Mouse (Mus musculus) kidney, embryonic 14.5 days (tissue): ENCODE results near the gene Fbxl13. TPM values are rescaled to one million over a fixed set of nuclear protein-coding genes. Genes with fewer than 3 reads are reported as not detected.

ENCODE experiments used
- ATAC-seq: fragments of 200-750 bp; cut with Nextera tagmentation; 2 replicates; pipeline ENCODE4 v1.8.0; 2017; ENCODE audit warnings: moderate number of reproducible peaks, mild to moderate bottlenecking, moderate TSS enrichment, moderate library complexity; ENCODE audit not compliant: low FRiP score, low TSS enrichment
- H3K27ac ChIP-seq: fragments of 300-500 bp; sonication (generic); 2 replicates; pipeline ENCODE4 v1.5.1; 2014; ENCODE audit warnings: low read depth, mild to moderate bottlenecking, low read length, moderate library complexity, mixed read lengths
- H3K27me3 ChIP-seq: fragments of 300-500 bp; sonication (generic); 2 replicates; pipeline ENCODE4 v1.6.1; 2014; ENCODE audit warnings: mild to moderate bottlenecking, low read length; ENCODE audit not compliant: control insufficient read depth, insufficient read depth
- H3K36me3 ChIP-seq: fragments of 300-500 bp; sonication (generic); 2 replicates; pipeline ENCODE4 v1.6.1; 2014; ENCODE audit warnings: low read length, mixed read lengths; ENCODE audit not compliant: control insufficient read depth, insufficient read depth
- H3K4me1 ChIP-seq: fragments of 300-500 bp; sonication (generic); 2 replicates; pipeline ENCODE4 v1.6.1; 2014; ENCODE audit warnings: low read length, mixed read lengths; ENCODE audit not compliant: control insufficient read depth, insufficient read depth
- H3K4me2 ChIP-seq: fragments of 300-500 bp; sonication (generic); replicated peaks from 2 replicates; pipeline ENCODE4 v1.6.1; 2014; ENCODE audit warnings: low read depth, mild to moderate bottlenecking, low read length
- H3K4me3 ChIP-seq: fragments of 300-500 bp; sonication (generic); 2 replicates; pipeline ENCODE4 v1.5.1; 2014; ENCODE audit warnings: mild to moderate bottlenecking, low read length
- H3K9ac ChIP-seq: fragments of 300-500 bp; sonication (generic); 2 replicates; pipeline ENCODE4 v1.6.1; 2014; ENCODE audit warnings: low read depth, mild to moderate bottlenecking, low read length, moderate library complexity
- H3K9me3 ChIP-seq: fragments of 300-500 bp; sonication (generic); 2 replicates; pipeline ENCODE4 v1.6.1; 2016; ENCODE audit warnings: low read length; ENCODE audit not compliant: control insufficient read depth
- WGBS: fragments of 180-500 bp; shearing (Covaris S2); extraction: QIAGEN DNeasy Blood & Tissue Kit; methylation state at CpG from one replicate; pipeline ENCODE4 v1.1.7; 2014; 5-methylcytosine and 5-hydroxymethylcytosine counted together
- polyA plus RNA-seq: library from polyadenylated mRNA; unstranded; fragments of >200 nt; fragmentation: Nextera tagmentation; extraction: Ambion mirVana; gene quantifications from 2 replicates; pipeline ENCODE4 v1.2.1, GENCODE M21; 2014

The Fbxl13 gene
- polyA plus RNA-seq, 1 experiment from 2014 or later, result 0.43 TPM

GRCm38 (mm10) chr5:21438428-21438827, 207.0 kb downstream of the Fbxl13 start:
- no peak overlapping the region for H3K27ac ChIP-seq
- no peaks in the 10 kb centered on the region for H3K9me3 ChIP-seq
- no peak for ATAC-seq
- no peaks in the 10 kb centered on the region for H3K27me3 ChIP-seq
- WGBS, result 89% methylated on average over 9 of the region's 9 CpGs
- no peak overlapping the region for H3K4me3 ChIP-seq
- no peaks in the 10 kb centered on the region for H3K4me1 ChIP-seq
- H3K36me3 ChIP-seq, result no peaks in the 10 kb centered on the region
- no peak overlapping the region for H3K4me2 ChIP-seq
- H3K9ac ChIP-seq, result no peak overlapping the region

GRCm38 (mm10) chr5:21436471-21436975, 208.9 kb downstream of the Fbxl13 start:
- H3K9ac ChIP-seq, result no peak overlapping the region
- ATAC-seq, result no peak
- 81% methylated on average over 8 of the region's 8 CpGs for WGBS
- H3K27me3 ChIP-seq, result no peaks in the 10 kb centered on the region
- H3K4me3 ChIP-seq, result no peak overlapping the region
- H3K9me3 ChIP-seq, result no peaks in the 10 kb centered on the region
- H3K27ac ChIP-seq, result no peak overlapping the region
- H3K36me3 ChIP-seq, result no peaks in the 10 kb centered on the region
- no peaks in the 10 kb centered on the region for H3K4me1 ChIP-seq
- no peak overlapping the region for H3K4me2 ChIP-seq

- Histone ChIP-seq H3K27me3 (no peaks in the 10 kb centered on the region), H3K27ac (no peak overlapping the region), H3K9ac (no peak overlapping the region), H3K4me1 (no peaks in the 10 kb centered on the region), H3K4me3 (no peak overlapping the region), H3K9me3 (no peaks in the 10 kb centered on the region), H3K36me3 (no peaks in the 10 kb centered on the region), H3K4me2 (no peak overlapping the region)
- 0 out of 2 replicates have a peak, but pooled peaks have one; percentile 24 for ATAC-seq
- 68% methylated on average over 11 of the region's 11 CpGs for WGBS
These were observed 211.1 kb downstream of the Fbxl13 start for GRCm38 (mm10) chr5:21434148-21434929.

Other genes with a start within 250 kb of the Fbxl13 start
- gene Ccdc146, start 221.0 kb downstream of the Fbxl13 start, polyA plus RNA-seq, result 0.14 TPM in 1 of 2 replicates, not detected in the other
- 5.8 and 7.4 TPM in 2 replicates for gene Fam185a, start 220.7 kb downstream of the Fbxl13 start, polyA plus RNA-seq
- 29.9 and 36.0 TPM in 2 replicates for gene Lrrc17, start 102.1 kb downstream of the Fbxl13 start, polyA plus RNA-seq
- gene Armc10, start 179 bp upstream of the Fbxl13 start, polyA plus RNA-seq, result 67.0 and 77.1 TPM in 2 replicates
- gene Napepld, start 55.8 kb upstream of the Fbxl13 start, polyA plus RNA-seq, result 7.2 and 8.2 TPM in 2 replicates
- gene Pmpcb, start 91.5 kb upstream of the Fbxl13 start, polyA plus RNA-seq, result 95.9 and 101 TPM in 2 replicates
- 92.6 and 99.3 TPM in 2 replicates for gene Dnajc2, start 139.6 kb upstream of the Fbxl13 start, polyA plus RNA-seq
- 174 and 188 TPM in 2 replicates for gene Psmc2, start 139.6 kb upstream of the Fbxl13 start, polyA plus RNA-seq
- not detected in 2 replicates for gene Slc26a5, start 220.0 kb upstream of the Fbxl13 start, polyA plus RNA-seq